Mouse (Mus musculus) sigmoid colon, adult 10 weeks (tissue): Measurements from ENCODE around the gene Sprn. TPM values are rescaled to one million over a fixed set of nuclear protein-coding genes. Genes with fewer than 3 reads are reported as not detected.

Experiments
- polyA plus RNA-seq: library from polyadenylated mRNA; stranded (reverse); fragments of 350-450 nt; fragmentation: Illumina TruSeq; extraction: RNeasy Lipid Tissue Mini Kit (QIAGEN cat#74804); gene quantifications from one replicate; pipeline ENCODE4 v1.2.3, GENCODE M21; 2014; ENCODE audit warnings: low read depth, low replicate concordance

Gene Sprn
- polyA plus RNA-seq = 0.73 TPM

DNA sequence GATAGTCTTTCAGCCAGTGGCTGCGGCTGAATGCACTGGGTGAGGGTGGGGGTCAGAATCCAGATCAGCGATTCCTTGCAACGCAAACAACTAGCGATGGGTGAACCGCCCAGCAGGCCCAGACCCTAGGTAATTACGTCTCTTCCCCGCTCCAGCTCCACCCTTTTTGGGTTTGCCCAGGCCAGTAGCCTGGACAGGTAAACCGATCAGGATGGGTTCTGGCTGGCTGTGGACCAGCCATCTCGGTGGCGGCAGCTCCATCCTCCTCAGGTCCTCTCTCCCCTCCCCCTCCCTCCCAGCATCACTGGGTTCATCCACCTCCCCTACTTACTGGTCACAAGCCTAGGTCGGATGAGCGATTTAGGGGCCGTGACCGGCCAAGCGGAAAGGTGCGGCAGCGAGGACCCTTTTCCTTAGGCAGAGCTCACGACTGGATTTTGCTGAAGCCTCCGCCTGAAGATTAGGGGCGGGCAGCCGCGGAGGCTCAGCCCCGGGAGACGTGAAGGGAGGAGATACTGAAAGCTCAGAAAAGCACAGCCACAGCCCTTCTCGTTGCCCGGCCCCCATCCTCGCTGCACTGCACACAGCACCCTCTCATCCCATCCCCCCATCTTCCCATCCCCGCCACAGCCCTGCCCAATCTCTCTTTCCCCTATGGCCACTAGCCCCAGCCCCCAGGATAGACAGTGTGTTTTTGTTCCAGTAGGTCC lies at the start of gene Sprn:
Gene Sprn (minus strand): TSS at position 660 of the 710 bp plus-strand sequence.

DNA sequence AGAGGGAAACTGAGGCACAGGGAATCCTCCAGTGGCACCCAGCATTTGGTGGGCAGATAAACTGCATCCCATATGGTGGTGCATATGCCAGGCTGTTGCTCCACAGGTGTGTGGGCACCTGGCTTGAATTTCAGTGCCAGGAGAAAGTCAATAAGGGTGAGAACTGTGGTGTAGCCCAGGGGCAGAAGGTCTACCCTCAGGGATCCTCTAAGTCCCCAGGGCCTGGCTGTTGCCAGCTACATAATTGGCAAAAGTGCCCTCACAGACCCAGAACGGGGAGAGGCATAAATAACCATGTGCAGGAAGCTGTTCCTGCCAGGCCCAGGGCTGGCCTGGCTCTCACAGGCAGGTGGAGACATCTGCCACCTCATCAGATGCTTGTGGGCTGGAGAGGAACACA lies 18.3 kb upstream of the Sprn start, which contains the start of gene Olfr523:
Gene Olfr523 (plus strand): TSS at position 282 of the 400 bp plus-strand sequence.

DNA sequence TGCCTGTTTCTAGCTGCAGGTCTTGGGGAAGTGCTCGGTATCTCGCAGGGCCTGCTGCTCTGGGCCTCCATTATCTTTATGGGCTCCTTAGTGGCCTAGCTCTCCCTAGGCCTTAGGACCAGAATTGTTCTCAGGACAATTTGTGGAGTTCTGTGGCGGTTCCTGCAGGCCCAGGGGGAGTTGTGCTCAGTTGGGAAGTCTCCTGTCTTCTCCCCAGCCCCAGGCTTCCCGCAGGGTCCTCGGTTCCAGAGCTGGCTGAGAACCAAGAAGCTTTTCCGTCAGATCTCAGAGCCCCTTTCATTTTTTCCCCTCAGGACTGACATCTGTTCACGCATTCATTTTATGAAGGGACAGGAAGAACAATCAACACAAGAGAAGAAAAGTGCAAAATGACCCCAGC lies 10.0 kb upstream of the Sprn start, which contains the start of gene Olfr522:
Gene Olfr522 (minus strand): TSS at position 101 of the 400 bp plus-strand sequence.

GRCm38 (mm10) chr7:140137135-140138020 lies 17.3 kb downstream of the Sprn start, which contains the start of gene Mtg1:
TSS of gene Mtg1 (plus strand) at chr7:140137564.

GRCm38 (mm10) chr7:140116329-140117054 lies 38.2 kb downstream of the Sprn start, which contains the start of gene Echs1:
TSS of gene Echs1 (minus strand) at chr7:140116476.

DNA sequence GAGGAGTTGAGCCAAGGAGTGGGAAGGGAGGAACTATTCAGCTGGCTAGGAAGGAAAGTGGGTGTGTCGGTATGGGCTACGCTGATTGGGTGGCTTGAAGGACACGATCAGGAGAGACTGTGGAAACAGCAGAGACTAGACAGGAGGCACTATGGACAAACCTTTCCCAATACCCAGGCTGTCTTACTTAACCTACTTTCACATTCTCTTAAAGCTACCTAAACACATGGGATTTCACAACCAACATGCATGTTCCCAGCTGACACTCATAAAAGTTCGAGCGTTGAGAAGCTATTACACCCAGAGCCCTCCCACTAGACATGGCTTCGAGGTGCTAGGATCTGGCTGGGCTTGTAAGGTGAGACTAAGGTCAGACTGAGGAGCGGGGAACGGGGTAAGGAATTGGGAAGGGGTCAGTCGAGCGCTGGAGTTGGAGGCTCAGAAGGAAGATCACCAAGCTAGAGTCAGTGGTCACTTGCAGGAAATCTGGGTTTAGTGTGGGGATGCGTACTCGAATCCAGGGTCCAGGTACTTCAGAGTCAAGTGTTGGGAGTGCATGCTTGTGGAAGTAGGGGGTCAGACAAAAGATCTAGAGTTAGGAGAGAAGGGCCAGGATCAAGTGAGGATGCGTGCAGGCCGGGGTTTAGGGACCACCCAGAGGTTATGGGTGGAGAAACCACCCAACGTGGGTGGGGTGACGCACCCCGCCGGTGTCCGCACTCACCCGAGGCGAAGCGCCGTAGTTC lies 38.9 kb downstream of the Sprn start, which contains the start of gene Paox:
Gene Paox (plus strand): TSS at position 217 of the 746 bp plus-strand sequence.

GRCm38 (mm10) chr7:140101993-140102860 lies 52.5 kb downstream of the Sprn start, which contains the start of gene Fuom:
TSS of gene Fuom (minus strand) at chr7:140102441.

Other genes starting within 250 kb of the Sprn start
- not detected for gene Utf1, start 211.1 kb downstream of the Sprn start, polyA plus RNA-seq
- not detected for gene 6430531B16Rik, start 176.1 kb downstream of the Sprn start, polyA plus RNA-seq
- not detected for gene Adam8, start 162.3 kb downstream of the Sprn start, polyA plus RNA-seq
- gene Zfp511, start 118.5 kb downstream of the Sprn start, polyA plus RNA-seq = 15.9 TPM
- gene Tubgcp2, start 118.2 kb downstream of the Sprn start, polyA plus RNA-seq = 12.0 TPM
- not detected for gene Msx3, start 105.8 kb downstream of the Sprn start, polyA plus RNA-seq
- not detected for gene Caly, start 72.3 kb downstream of the Sprn start, polyA plus RNA-seq
- not detected for gene Prap1, start 61.5 kb downstream of the Sprn start, polyA plus RNA-seq
- 32.4 TPM for gene Fuom, start 52.4 kb downstream of the Sprn start, polyA plus RNA-seq
- 5.0 TPM for gene Paox, start 39.1 kb downstream of the Sprn start, polyA plus RNA-seq
- gene Echs1, start 38.4 kb downstream of the Sprn start, polyA plus RNA-seq = 87.7 TPM
- 3.2 TPM for gene Mtg1, start 17.3 kb downstream of the Sprn start, polyA plus RNA-seq
- not detected for gene Olfr522, start 9.9 kb upstream of the Sprn start, polyA plus RNA-seq
- not detected for gene Olfr523, start 18.3 kb upstream of the Sprn start, polyA plus RNA-seq
- gene Olfr524, start 51.1 kb upstream of the Sprn start, polyA plus RNA-seq = not detected
- not detected for gene Cd163l1, start 63.4 kb upstream of the Sprn start, polyA plus RNA-seq
- not detected for gene 5830411N06Rik, start 92.4 kb upstream of the Sprn start, polyA plus RNA-seq
- gene Olfr525, start 166.0 kb upstream of the Sprn start, polyA plus RNA-seq = not detected
- not detected for gene Olfr527, start 179.1 kb upstream of the Sprn start, polyA plus RNA-seq
- gene Olfr60, start 206.8 kb upstream of the Sprn start, polyA plus RNA-seq = 0.16 TPM
- not detected for gene Olfr530, start 221.5 kb upstream of the Sprn start, polyA plus RNA-seq
- gene Olfr531, start 248.0 kb upstream of the Sprn start, polyA plus RNA-seq = not detected